Mouse (Mus musculus) midbrain, embryonic 10.5 days (tissue): ENCODE measurements around the gene Myl10. TPM values are rescaled to one million over a fixed set of nuclear protein-coding genes. Genes with fewer than 3 reads are reported as not detected.
A peak's percentile ranks its signal among the peaks of the same experiment; 100 is the strongest.
"Not testable (repeated sequence)": the region's sequence is repeated elsewhere in the genome, so short reads cannot be mapped to it uniquely, and the experiment has no call there.

Source experiments
- DNase-seq: peaks from one replicate; pipeline ENCODE4 v3.0.0-alpha.2; 2017; ENCODE audit warnings: low spot score
- H3K27ac ChIP-seq: fragments of 300-500 bp; sonication (generic); replicated peaks from 2 replicates; pipeline ENCODE4 v1.5.1; 2016; ENCODE audit warnings: mild to moderate bottlenecking
- H3K27me3 ChIP-seq: fragments of 300-500 bp; sonication (generic); 2 replicates; pipeline ENCODE4 v1.6.1; 2016; ENCODE audit warnings: low read depth, mild to moderate bottlenecking; ENCODE audit not compliant: poor library complexity, severe bottlenecking
- H3K36me3 ChIP-seq: fragments of 300-500 bp; sonication (generic); 2 replicates; pipeline ENCODE4 v1.6.1; 2016; ENCODE audit warnings: mild to moderate bottlenecking, moderate library complexity
- H3K4me1 ChIP-seq: fragments of 300-500 bp; sonication (generic); 2 replicates; pipeline ENCODE4 v1.6.1; 2016
- H3K4me3 ChIP-seq: fragments of 300-500 bp; sonication (generic); 2 replicates; pipeline ENCODE4 v1.5.1; 2016; ENCODE audit warnings: mild to moderate bottlenecking, moderate library complexity
- H3K9me3 ChIP-seq: fragments of 300-500 bp; sonication (generic); replicated peaks from 2 replicates; pipeline ENCODE4 v1.6.1; 2016; ENCODE audit warnings: mild to moderate bottlenecking
- WGBS: fragments of 180-500 bp; shearing (Covaris S2); methylation state at CpG from one replicate; pipeline ENCODE4 v1.1.7; 2016; 5-methylcytosine and 5-hydroxymethylcytosine counted together
- polyA plus RNA-seq: library from polyadenylated mRNA; unstranded; fragments of >200 nt; fragmentation: Nextera tagmentation; extraction: Ambion mirVana; gene quantifications from 2 replicates; pipeline ENCODE4 v1.2.1, GENCODE M21; 2016

Gene Myl10
- not detected in 2 replicates for polyA plus RNA-seq

DNA sequence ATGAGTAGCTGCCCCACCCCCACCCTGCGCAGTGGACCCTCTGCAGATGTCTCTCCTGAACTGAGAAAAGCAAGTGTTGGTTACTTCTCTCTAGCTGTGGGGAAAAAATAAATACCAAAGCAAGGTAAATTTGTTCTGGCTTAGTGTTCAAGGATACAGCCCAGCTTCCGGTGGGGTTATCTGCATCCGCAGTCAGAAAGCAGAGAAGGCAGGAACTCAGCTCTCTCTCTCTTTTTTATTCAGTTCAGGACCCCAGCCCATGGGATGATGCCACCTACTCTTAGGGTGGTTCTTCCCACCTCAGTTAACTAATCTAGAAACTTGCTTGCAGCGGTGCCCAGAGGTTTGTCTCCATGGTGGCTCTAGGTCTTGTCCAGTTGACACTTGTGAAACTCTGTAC lies at the start of gene Myl10:
TSS of gene Myl10 (plus strand) at position 363 of the 400 bp plus-strand sequence.
- H3K36me3 ChIP-seq = no peaks in the 10 kb centered on the region
- WGBS = 87% methylated on average over 4 of the region's 4 CpGs
- no peaks in the 10 kb centered on the region for H3K27me3 ChIP-seq
- DNase-seq = no peak
- H3K4me1 ChIP-seq = no peaks in the 10 kb centered on the region; the same call in 1 of the 2 replicates
- no peak within 1 kb of the TSS for H3K27ac ChIP-seq
- no peak within 1 kb of the TSS for H3K4me3 ChIP-seq
- H3K9me3 ChIP-seq = no peaks in the 10 kb centered on the region

DNA sequence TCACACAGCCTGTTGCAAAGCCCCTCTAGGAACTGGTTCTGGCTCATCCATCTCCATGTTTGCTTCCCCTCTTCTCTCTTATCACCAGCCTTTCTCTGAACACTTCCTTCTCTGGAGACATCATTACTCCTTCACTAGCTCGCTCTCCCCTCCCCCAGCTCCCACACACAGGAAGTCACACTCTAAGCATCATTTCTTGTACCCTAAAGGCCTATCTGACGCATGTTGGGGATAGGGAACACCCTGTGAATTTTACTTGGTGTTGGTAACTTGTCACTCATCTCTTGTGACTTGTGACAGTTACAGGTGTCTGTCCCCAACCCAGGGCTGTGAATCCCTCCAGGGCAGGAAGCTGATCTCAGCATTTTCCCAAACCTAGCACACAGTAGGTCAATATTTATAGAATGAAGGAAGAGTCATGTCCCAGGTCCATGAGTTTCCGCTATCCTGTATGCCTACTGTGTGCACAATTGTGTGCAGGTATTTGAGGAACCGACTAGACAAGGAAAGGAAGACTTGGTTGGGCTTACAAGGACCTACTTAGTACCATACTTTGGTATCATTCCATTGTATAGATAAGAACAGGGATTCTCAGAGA lies 46.1 kb upstream of the Myl10 start:
- H3K4me1 ChIP-seq = no peaks in the 10 kb centered on the region
- H3K36me3 ChIP-seq = no peaks in the 10 kb centered on the region
- WGBS = 95% methylated on average over 4 of the region's 4 CpGs
- no peak for DNase-seq
- no peaks in the 10 kb centered on the region for H3K9me3 ChIP-seq
- H3K4me3 ChIP-seq = no peak overlapping the region
- no peaks in the 10 kb centered on the region for H3K27me3 ChIP-seq
- H3K27ac ChIP-seq = no peak overlapping the region

DNA sequence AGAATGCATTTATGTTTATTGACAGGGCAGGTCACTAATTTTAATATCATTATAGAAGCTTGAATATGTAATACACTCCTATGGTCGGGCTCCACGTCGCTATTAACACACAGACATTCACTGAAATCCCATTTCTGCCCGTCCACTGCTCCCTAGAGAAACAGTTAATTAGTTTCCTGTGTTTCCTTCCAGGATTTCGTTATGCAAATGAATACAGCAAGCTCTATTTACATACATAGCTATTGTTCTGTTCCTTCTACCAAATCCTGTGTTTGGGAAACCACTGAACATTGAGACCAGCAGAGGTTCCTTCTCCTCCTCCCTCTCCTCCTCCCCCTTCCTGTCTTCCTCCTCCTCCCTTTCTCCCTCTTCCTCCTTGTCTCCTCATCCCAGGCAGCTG lies 43.9 kb upstream of the Myl10 start:
- WGBS = 79% methylated on average over 5 of the region's 5 CpGs
- H3K27ac ChIP-seq = no peak overlapping the region

DNA sequence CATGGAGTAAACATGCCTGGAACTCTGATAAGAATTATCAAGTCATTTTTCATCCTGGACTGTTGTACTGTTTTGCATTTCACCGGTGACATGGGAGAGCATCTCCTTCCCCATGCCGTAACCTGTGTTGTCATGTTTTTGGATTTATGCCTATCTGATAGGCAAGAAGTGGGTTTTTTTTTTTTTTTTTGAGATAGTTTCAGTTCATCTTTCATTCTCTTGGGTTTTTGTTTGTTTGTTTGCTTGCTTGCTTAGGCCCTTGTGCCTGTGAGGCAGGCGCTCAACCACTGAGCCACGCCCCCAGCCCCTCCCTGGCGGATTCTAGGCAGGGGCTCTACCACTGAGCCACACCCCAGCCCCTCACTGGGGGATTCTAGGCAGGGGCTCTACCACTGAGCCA lies 43.3 kb upstream of the Myl10 start:
- DNase-seq = no peak
- no peak overlapping the region for H3K4me3 ChIP-seq
- no peaks in the 10 kb centered on the region for H3K9me3 ChIP-seq
- H3K27me3 ChIP-seq = no peaks in the 10 kb centered on the region
- H3K36me3 ChIP-seq = no peaks in the 10 kb centered on the region
- no peaks in the 10 kb centered on the region for H3K4me1 ChIP-seq
- 93% methylated on average over 5 of the region's 5 CpGs for WGBS
- H3K27ac ChIP-seq = no peak overlapping the region

More for the DNA sequence above, 43.9 kb upstream of the Myl10 start:
- Histone ChIP-seq H3K27me3 (no peaks in the 10 kb centered on the region), H3K4me3 (no peak overlapping the region), H3K9me3 (no peaks in the 10 kb centered on the region), H3K4me1 (no peaks in the 10 kb centered on the region), H3K36me3 (no peaks in the 10 kb centered on the region)
- DNase-seq = no peak

DNA sequence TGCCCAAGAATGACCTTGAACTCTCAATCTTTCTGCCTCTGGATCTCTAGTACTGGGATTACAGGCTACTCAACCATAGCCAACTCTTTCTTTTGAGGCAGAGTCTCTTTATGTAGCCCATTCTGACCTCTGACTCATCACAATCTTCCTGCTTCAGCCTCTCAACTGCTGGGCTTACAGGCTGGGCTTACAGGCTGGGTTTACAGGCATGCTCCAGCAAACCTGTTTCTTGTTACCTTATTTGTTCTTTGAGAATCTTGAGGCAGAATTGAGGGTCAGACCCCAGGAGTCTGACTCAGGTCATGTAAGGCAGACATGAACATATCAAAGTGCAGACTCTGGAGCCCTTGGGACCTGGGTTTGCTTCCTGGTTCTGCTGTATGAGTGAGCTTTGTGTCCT lies 38.5 kb upstream of the Myl10 start:
- Histone ChIP-seq H3K27ac (no peak overlapping the region), H3K27me3 (no peaks in the 10 kb centered on the region), H3K4me3 (no peak overlapping the region), H3K9me3 (no peaks in the 10 kb centered on the region), H3K36me3 (no peaks in the 10 kb centered on the region), H3K4me1 (no peaks in the 10 kb centered on the region)
- no peak for DNase-seq

DNA sequence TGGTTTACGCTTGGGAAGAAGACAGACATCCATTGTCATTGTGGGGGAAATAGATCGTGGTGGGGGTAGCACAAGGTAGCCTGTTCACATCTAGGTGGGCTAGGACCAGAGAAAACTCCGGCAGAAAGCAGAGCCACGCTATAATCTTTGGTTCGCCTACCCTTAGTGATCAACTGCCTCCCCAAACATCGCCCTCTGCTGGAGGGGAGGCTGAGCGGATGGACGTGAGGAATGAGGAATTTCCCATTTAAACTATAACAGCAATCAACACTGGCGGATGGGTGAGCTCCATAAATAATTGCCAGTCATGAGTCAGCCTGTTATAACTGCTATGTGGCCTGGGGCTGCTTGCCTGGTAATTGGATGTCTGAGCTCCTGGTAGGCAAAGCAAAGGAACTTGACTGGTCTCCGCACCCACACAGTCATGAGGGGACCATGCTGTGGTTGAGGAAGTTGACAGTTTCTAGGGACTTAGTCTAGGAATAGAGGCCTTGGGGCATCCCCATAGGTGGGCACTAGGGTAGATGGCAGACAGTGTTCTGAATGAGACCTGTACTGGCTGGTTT lies 36.0 kb upstream of the Myl10 start:
- no peak overlapping the region for H3K4me3 ChIP-seq
- no peaks in the 10 kb centered on the region for H3K4me1 ChIP-seq
- WGBS = 82% methylated on average over 10 of the region's 10 CpGs
- H3K36me3 ChIP-seq = no peaks in the 10 kb centered on the region
- DNase-seq = no peak
- no peak overlapping the region for H3K27ac ChIP-seq
- H3K27me3 ChIP-seq = no peaks in the 10 kb centered on the region
- H3K9me3 ChIP-seq = no peaks in the 10 kb centered on the region

DNA sequence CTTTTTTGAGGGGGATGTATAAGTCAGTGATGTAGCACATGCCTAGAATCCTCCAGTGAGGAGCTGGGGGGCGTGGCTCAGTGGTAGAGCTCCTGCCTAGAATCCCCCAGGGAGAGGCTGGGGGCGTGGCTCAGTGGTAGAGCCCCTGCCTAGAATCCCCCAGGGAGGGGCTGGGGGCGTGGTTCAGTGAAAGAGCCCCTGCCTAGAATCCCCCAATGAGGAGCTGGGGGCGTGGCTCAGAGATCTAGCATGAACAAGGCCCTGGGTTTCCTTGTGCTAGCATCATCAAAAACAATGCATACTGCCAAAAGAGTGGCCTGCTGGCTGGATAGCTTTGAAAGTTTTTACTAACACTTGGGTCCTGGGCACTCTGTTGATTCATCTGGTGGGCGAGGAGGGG lies 32.2 kb upstream of the Myl10 start:
- not testable (repeated sequence) for H3K36me3 ChIP-seq, DNase-seq, H3K4me1 ChIP-seq, H3K4me3 ChIP-seq, H3K27ac ChIP-seq, H3K27me3 ChIP-seq, H3K9me3 ChIP-seq
- 73% methylated on average over 5 of the region's 5 CpGs for WGBS

DNA sequence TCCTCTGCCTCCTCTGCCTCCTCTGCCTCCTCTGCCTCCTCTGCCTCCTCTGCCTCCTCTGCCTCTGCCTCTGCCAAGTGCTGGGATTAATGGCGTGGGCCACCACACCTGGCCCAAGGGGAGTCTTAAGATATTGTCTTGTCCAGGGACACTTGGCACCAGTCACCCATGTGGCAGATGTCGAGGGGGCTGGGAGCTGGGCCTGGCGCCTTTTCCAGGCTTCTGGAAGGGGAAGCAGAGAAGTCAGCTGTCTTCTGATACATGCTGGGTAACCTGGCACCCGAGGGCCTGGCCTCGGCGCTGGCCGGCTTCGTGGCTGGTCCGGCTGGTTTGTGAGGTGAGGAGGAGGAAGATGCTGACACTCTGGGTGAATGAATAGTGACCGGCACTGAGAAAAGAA lies 30.7 kb upstream of the Myl10 start:
- WGBS = 88% methylated on average over 10 of the region's 10 CpGs
- Histone ChIP-seq H3K36me3 (no peaks in the 10 kb centered on the region), H3K27ac (no peak overlapping the region), H3K4me3 (no peak overlapping the region), H3K9me3 (no peaks in the 10 kb centered on the region), H3K4me1 (no peaks in the 10 kb centered on the region), H3K27me3 (no peaks in the 10 kb centered on the region)
- no peak for DNase-seq

DNA sequence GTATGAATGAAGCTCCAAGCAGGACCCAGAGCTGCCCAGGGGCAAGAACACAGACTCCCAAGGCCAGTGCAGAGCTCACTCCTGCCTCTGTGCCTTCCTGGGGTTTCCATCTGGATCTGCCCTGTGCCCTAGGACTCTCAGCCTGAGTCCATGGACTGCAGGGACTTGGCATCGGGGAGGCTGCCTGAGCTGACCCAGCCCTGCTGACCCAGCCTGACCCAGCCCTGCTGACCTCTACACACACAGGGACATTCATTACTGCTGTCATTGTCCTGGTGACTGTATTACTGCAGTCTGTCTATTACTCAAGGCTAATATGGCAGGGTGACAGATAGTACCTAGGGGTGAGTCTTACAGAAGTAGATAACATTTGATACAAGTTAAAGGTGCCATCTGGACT lies 30.1 kb upstream of the Myl10 start:
- Histone ChIP-seq H3K4me1 (no peaks in the 10 kb centered on the region), H3K27me3 (no peaks in the 10 kb centered on the region), H3K36me3 (no peaks in the 10 kb centered on the region), H3K9me3 (no peaks in the 10 kb centered on the region), H3K27ac (no peak overlapping the region), H3K4me3 (no peak overlapping the region)
- 53% methylated on average over 1 of the region's 1 CpGs for WGBS
- no peak for DNase-seq

DNA sequence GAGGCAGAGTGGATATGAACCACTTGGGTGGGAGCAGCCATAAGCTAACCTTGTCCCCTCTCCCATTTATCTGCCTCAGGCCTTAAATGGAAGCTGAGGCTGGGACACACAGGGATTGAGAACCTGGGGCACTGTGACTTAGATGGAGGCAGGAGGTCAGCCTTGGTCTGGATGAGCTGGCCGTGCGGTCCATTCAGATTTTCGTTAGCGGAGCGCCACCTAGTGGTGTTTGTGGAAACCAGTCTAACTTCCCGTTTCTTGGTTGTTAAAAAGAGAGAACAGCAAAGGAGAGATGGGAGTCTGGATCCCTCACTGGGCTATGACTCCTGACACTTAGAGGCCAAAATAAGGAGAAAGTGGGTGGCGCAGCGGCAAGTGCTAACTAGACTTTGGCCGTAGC lies 28.4 kb upstream of the Myl10 start:
- Histone ChIP-seq H3K4me1 (no peaks in the 10 kb centered on the region), H3K9me3 (no peaks in the 10 kb centered on the region), H3K4me3 (no peak overlapping the region), H3K36me3 (no peaks in the 10 kb centered on the region), H3K27me3 (no peaks in the 10 kb centered on the region), H3K27ac (no peak overlapping the region)
- WGBS = 4% methylated on average over 9 of the region's 9 CpGs
- peak; percentile 81 for DNase-seq

DNA sequence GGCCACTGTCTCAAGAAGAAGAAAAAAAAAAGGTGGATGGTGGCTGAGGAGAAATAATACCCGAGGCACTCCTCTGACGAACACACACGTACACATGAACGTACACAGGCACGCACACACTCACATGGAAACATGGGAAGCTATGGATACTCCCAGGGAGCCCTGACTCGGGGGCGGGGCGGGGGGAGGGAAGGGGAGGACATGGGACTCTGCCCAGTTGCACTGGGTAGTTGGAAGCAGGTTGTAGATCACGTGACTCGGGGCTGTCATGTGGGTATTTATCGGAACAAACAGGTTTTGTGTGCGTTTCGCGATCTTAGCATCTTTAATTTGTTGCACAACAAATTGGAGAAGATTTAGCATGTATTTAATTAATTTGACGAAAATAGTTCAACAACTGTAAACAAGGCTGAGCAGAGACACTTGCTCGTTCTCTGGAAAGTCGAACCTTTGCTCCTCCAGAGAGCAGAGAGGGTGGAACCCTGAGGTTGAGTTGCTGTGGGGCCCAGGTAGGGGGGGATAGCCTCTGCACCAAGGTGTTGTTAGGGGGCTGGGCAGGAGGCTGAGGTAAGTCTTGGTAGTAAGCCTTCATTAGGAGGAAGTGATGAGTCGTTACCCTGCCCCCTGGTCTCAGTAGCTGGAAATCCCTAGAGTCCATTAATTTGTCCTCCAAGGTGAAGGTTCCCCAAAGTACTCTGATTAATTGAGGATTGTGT lies 16.5 kb upstream of the Myl10 start:
- Histone ChIP-seq H3K27me3 (no peaks in the 10 kb centered on the region), H3K4me1 (no peaks in the 10 kb centered on the region), H3K27ac (no peak overlapping the region), H3K9me3 (peaks cover 4% of the 10 kb centered on the region; the same call in 1 of the 2 replicates), H3K36me3 (no peaks in the 10 kb centered on the region), H3K4me3 (no peak overlapping the region)
- DNase-seq = no peak
- 92% methylated on average over 18 of the region's 18 CpGs for WGBS

DNA sequence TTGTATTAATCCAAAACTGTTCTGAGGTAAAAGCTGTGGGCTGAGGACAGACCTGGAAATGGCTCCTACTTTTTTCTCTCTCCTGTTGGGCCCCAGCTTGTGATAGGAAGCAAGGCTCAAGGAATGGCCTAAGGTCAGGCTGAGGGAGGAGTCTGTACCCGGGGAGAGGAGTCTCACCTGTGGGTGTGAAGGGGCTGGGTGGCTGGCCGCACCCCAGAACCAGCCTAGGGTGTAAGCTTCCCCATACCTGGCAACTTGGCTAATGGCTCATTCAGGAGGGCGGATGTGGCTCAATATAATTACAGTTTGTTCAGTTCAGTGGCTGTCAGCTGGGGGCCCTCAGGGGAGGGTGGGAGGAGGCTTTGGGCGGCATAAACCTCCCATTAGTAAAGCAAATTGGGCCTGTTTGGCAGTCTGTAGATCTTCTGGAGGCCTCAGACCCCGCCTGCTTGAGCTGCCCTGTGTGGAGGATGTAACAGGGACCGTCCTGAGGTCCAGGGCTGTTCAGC lies 14.1 kb upstream of the Myl10 start:
- 88% methylated on average over 6 of the region's 6 CpGs for WGBS
- Histone ChIP-seq H3K27me3 (no peaks in the 10 kb centered on the region), H3K4me1 (no peaks in the 10 kb centered on the region), H3K27ac (no peak overlapping the region), H3K9me3 (peaks cover 4% of the 10 kb centered on the region; the same call in 1 of the 2 replicates), H3K36me3 (no peaks in the 10 kb centered on the region), H3K4me3 (no peak overlapping the region)
- DNase-seq = no peak

DNA sequence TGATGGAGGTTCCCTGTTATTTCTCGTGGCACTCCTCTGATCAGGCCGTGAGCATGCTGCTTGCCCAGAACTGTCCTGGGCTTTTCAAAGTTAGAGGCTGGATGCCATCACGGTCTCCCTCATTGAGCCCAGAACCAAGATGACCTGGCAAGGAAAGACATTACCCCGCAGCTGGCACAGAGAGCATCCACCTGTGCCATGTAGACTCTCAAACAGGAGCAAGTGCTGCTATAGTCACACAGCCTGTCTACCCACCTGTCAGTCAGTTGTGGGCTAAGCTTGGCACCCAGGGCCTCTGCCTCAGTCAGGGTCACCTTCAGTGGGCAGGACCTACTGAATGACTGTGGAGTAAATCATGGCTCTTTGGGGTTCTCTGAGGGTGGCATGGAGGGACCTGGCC lies 6.6 kb upstream of the Myl10 start:
- WGBS = 92% methylated on average over 4 of the region's 4 CpGs
- no peaks in the 10 kb centered on the region for H3K4me1 ChIP-seq

More for the DNA sequence above, 6.6 kb upstream of the Myl10 start:
- 0 out of 2 replicates have a peak, but pooled peaks cover 5% of the 10 kb centered on the region for H3K9me3 ChIP-seq
- H3K27ac ChIP-seq = no peak overlapping the region
- no peaks in the 10 kb centered on the region for H3K27me3 ChIP-seq
- H3K4me3 ChIP-seq = no peak overlapping the region
- no peak for DNase-seq
- no peaks in the 10 kb centered on the region for H3K36me3 ChIP-seq
